Mouse (Mus musculus) ES-E14 (cell line): ENCODE measurements around the gene Ugcg.

Experiments used
- HCFC1 ChIP-seq: IDR thresholded peaks from 2 replicates; pipeline ENCODE4 v1.6.1; 2012; ENCODE audit warnings: low read length, inconsistent platforms, borderline replicate concordance; ENCODE audit not compliant: insufficient read depth
- MAFK ChIP-seq: IDR thresholded peaks from 2 replicates; pipeline ENCODE4 v1.6.1; 2014; ENCODE audit warnings: mild to moderate bottlenecking, low read depth, low read length, inconsistent platforms; ENCODE audit not compliant: insufficient read depth
- ZC3H11A ChIP-seq: IDR thresholded peaks from 2 replicates; pipeline ENCODE4 v1.6.1; 2012; ENCODE audit warnings: low read depth, mild to moderate bottlenecking, inconsistent platforms, low read length, borderline replicate concordance
- ZNF384 ChIP-seq: IDR thresholded peaks from 2 replicates; pipeline ENCODE4 v1.6.1; 2012; ENCODE audit warnings: low read depth, low read length, inconsistent platforms

- TF ChIP-seq MAFK (no peak), HCFC1 (no peak), ZNF384 (no peak), ZC3H11A (no peak)
Measured at GRCm38 (mm10) chr4:59156897-59157592, 32.0 kb upstream of the Ugcg start.
